Mouse (Mus musculus) CH12.LX (cell line): ENCODE measurements at regions not wholly inside any gene's neighbourhood (a gene's known extent, or its start where the extent isn't known, plus 50 kb on each side); places are given as distances from the start of the nearest gene placed in this dataset.

Experiments used
- DNase-seq: peaks from one replicate; pipeline ENCODE4 v3.0.0-alpha.2; 2013; ENCODE audit errors: extremely low read depth
- H3K27ac ChIP-seq: 2 replicates; pipeline ENCODE4 v1.5.1; 2012; ENCODE audit warnings: low read depth, mild to moderate bottlenecking, control low read depth, moderate library complexity; ENCODE audit not compliant: insufficient read depth
- H3K27me3 ChIP-seq: replicated peaks from 2 replicates; pipeline ENCODE3; 2012; ENCODE audit warnings: inconsistent platforms
- H3K36me3 ChIP-seq, 2 experiments: replicated peaks in 1 of 2; 2 replicates each; pipeline versions ENCODE3 to v1.6.1; 2012; ENCODE audit warnings: inconsistent platforms in 1 of 2, low read length in 1 of 2, mild to moderate bottlenecking in 1 of 2, mixed read lengths in 1 of 2, moderate library complexity in 1 of 2; ENCODE audit not compliant: control insufficient read depth in 1 of 2, insufficient read depth in 1 of 2
- H3K4me1 ChIP-seq, 2 experiments: 2 replicates each; pipeline ENCODE4 v1.6.1; 2012; ENCODE audit warnings: inconsistent platforms in 1 of 2, moderate library complexity in 1 of 2; ENCODE audit not compliant: insufficient read depth in 2 of 2, control insufficient read depth in 1 of 2
- H3K4me2 ChIP-seq: 2 replicates; pipeline ENCODE4 v1.6.1; 2012; ENCODE audit warnings: low read depth, mild to moderate bottlenecking, control low read depth; ENCODE audit not compliant: poor library complexity, insufficient read depth, severe bottlenecking
- H3K4me3 ChIP-seq, 3 experiments: fragments of 150-350 bp in 1 of 3; sonication (generic) in 1 of 3; replicated peaks in 1 of 3; 2 replicates each; pipeline versions ENCODE3 to v1.5.1; 2011 to 2012; ENCODE audit warnings: low read depth in 2 of 3, low read length in 2 of 3, mild to moderate bottlenecking in 2 of 3, moderate library complexity in 2 of 3, control low read depth in 1 of 3, improper control_type of control experiment in 1 of 3, inconsistent platforms in 1 of 3, mixed read lengths in 1 of 3; ENCODE audit not compliant: poor library complexity in 1 of 3
- H3K79me2 ChIP-seq: replicated peaks from 2 replicates; pipeline ENCODE4 v1.6.1; 2012; ENCODE audit warnings: mild to moderate bottlenecking, moderate library complexity; ENCODE audit not compliant: control insufficient read depth, poor library complexity, insufficient read depth, severe bottlenecking; ENCODE audit errors: extremely low read depth
- H3K9ac ChIP-seq: 2 replicates; pipeline ENCODE4 v1.6.1; 2012; ENCODE audit warnings: low read depth, mild to moderate bottlenecking, control low read depth, moderate library complexity; ENCODE audit not compliant: insufficient read depth
- H3K9me3 ChIP-seq: replicated peaks from 2 replicates; pipeline ENCODE3; 2012; ENCODE audit warnings: low read length, inconsistent platforms, mixed read lengths
- BHLHE40 ChIP-seq: IDR thresholded peaks from 2 replicates; pipeline ENCODE4 v1.6.1; 2011; ENCODE audit warnings: mild to moderate bottlenecking, low read depth, low read length, improper control_type of control experiment
- CHD1 ChIP-seq: IDR thresholded peaks from 2 replicates; pipeline ENCODE4 v1.6.1; 2012; ENCODE audit warnings: low read depth, low read length, improper control_type of control experiment, inconsistent platforms
- CHD2 ChIP-seq: IDR thresholded peaks from 2 replicates; pipeline ENCODE4 v1.6.1; 2011; ENCODE audit warnings: low read length, improper control_type of control experiment
- CTCF ChIP-seq, 2 experiments: IDR thresholded peaks in 1 of 2; conservative IDR thresholded peaks in 1 of 2; 2 replicates each; pipeline ENCODE4 v1.5.1; 2011 to 2012; ENCODE audit warnings: low read depth in 2 of 2, low read length in 2 of 2, improper control_type of control experiment in 1 of 2, inconsistent platforms in 1 of 2, mild to moderate bottlenecking in 1 of 2, moderate library complexity in 1 of 2
- E2F4 ChIP-seq: IDR thresholded peaks from 2 replicates; pipeline ENCODE4 v1.6.1; 2011; ENCODE audit warnings: low read depth, low read length, improper control_type of control experiment; ENCODE audit not compliant: insufficient replicate concordance
- ELF1 ChIP-seq: IDR thresholded peaks from 2 replicates; pipeline ENCODE4 v1.6.1; 2014; ENCODE audit warnings: low read depth, mild to moderate bottlenecking, inconsistent platforms, low read length, improper control_type of control experiment
- ETS1 ChIP-seq: conservative IDR thresholded peaks from 2 replicates; pipeline ENCODE4 v1.6.1; 2012; ENCODE audit warnings: low read depth, mild to moderate bottlenecking, inconsistent platforms, low read length, improper control_type of control experiment, moderate library complexity
- GABPA ChIP-seq: IDR thresholded peaks from 2 replicates; pipeline ENCODE4 v1.6.1; 2012; ENCODE audit warnings: low read depth, low read length, improper control_type of control experiment, inconsistent platforms; ENCODE audit not compliant: insufficient replicate concordance
- HCFC1 ChIP-seq: IDR thresholded peaks from 2 replicates; pipeline ENCODE4 v1.6.1; 2012; ENCODE audit warnings: low read depth, mild to moderate bottlenecking, inconsistent platforms, low read length, improper control_type of control experiment
- JUN ChIP-seq: IDR thresholded peaks from 2 replicates; pipeline ENCODE4 v1.6.1; 2011; ENCODE audit warnings: low read depth, mild to moderate bottlenecking, low read length, improper control_type of control experiment, moderate library complexity; ENCODE audit not compliant: insufficient read depth
- JUND ChIP-seq: conservative IDR thresholded peaks from 2 replicates; pipeline ENCODE4 v1.6.1; 2011; ENCODE audit warnings: low read depth, low read length, improper control_type of control experiment
- MAFK ChIP-seq: IDR thresholded peaks from 2 replicates; pipeline ENCODE4 v1.6.1; 2011; ENCODE audit warnings: low read length, improper control_type of control experiment; ENCODE audit not compliant: insufficient replicate concordance
- MAX ChIP-seq: IDR thresholded peaks from 2 replicates; pipeline ENCODE4 v1.6.1; 2011; ENCODE audit warnings: low read length, improper control_type of control experiment
- MEF2A ChIP-seq: IDR thresholded peaks from 2 replicates; pipeline ENCODE4 v1.6.1; 2014; ENCODE audit warnings: low read depth, mild to moderate bottlenecking, inconsistent platforms, low read length, improper control_type of control experiment, borderline replicate concordance
- MYC ChIP-seq: IDR thresholded peaks from 2 replicates; pipeline ENCODE4 v1.6.1; 2011; ENCODE audit warnings: low read depth, mild to moderate bottlenecking, improper control_type of control experiment, low read length
- PAX5 ChIP-seq: IDR thresholded peaks from 2 replicates; pipeline ENCODE4 v1.6.1; 2012; ENCODE audit warnings: low read length, inconsistent platforms, mixed read lengths
- SMC3 ChIP-seq: IDR thresholded peaks from 2 replicates; pipeline ENCODE4 v1.6.1; 2011; ENCODE audit warnings: low read depth, low read length, improper control_type of control experiment
- TBP ChIP-seq: conservative IDR thresholded peaks from 2 replicates; pipeline ENCODE4 v1.6.1; 2011; ENCODE audit warnings: low read depth, low read length, improper control_type of control experiment
- UBTF ChIP-seq: IDR thresholded peaks from 2 replicates; pipeline ENCODE4 v1.6.1; 2012; ENCODE audit warnings: low read depth, mild to moderate bottlenecking, inconsistent platforms, low read length, improper control_type of control experiment, moderate library complexity
- USF1 ChIP-seq: IDR thresholded peaks from 2 replicates; pipeline ENCODE4 v1.6.1; 2014; ENCODE audit warnings: low read depth, mild to moderate bottlenecking, inconsistent platforms, low read length, improper control_type of control experiment
- USF2 ChIP-seq: conservative IDR thresholded peaks from 2 replicates; pipeline ENCODE4 v1.6.1; 2011; ENCODE audit warnings: low read depth, low read length, improper control_type of control experiment
- ZKSCAN1 ChIP-seq: IDR thresholded peaks from 2 replicates; pipeline ENCODE4 v1.6.1; 2012; ENCODE audit warnings: low read depth, inconsistent platforms, low read length, improper control_type of control experiment, borderline replicate concordance
- ZNF384 ChIP-seq: IDR thresholded peaks from 2 replicates; pipeline ENCODE4 v1.6.1; 2012; ENCODE audit warnings: low read depth, low read length, improper control_type of control experiment, inconsistent platforms
- dilution Hi-C: fragments of 300-500 bp; cut with MboI; formaldehyde crosslinking; loops from 2 replicates; pipeline ENCODE4 v1.14.3; 2020; ENCODE audit warnings: low sequenced_read_pairs; ENCODE audit not compliant: extremely low pct_unique_long_range_greater_than_20kb, extremely low pct_ligation_motif_present
- in situ Hi-C: fragments of 300-500 bp; cut with MboI; formaldehyde crosslinking; loops from 3 replicates; pipeline ENCODE4 v1.14.3; 2019; ENCODE audit warnings: low sequenced_read_pairs, low pct_ligation_motif_present, low pct_unique_long_range_greater_than_20kb, mixed read lengths

DNA sequence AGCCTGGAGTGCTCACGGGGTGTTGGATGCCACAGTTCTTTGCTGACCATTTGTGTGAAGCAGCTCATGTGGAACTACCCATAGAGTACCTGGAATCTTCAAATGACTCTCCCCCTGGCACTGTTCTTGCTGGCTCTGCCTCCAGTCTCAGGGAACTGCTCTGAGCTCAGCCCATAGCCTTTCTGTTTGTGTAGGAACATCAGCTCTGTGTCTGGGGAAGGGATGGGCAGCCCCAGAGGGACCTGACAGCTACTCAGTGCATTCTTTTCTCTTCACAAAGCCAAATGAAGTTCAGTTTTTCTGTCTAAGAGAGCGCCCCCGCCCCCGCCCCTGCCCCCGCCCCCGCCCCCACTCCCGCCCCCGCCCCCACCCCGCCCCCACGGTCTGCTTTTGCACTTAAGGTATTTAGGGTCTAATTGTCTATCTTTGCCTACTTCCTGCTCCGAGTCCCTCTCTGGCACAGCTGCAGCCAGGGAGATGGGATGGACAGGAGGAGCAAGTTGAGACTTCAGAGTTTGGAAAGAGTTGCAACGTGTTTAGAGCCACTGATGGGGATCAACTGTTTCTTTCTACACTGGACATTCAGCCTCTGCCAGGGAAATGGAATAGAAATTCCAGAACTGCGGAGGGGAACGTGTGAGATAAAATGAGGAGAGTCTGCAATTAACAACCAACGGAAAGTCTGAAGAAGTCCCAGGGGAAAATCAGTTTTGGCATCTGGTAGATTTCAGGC lies 171.2 kb upstream of the Habp2 start:
- H3K4me1 ChIP-seq: peaks cover 0 to 3% of the 10 kb centered on the region in 2 experiments; a peak in 1 of 4 replicates
- TF ChIP-seq E2F4 (no peak), CHD2 (no peak), CTCF (conservative IDR thresholded peaks at IDR 0.05 in 1 of 2, IDR thresholded peaks at IDR 0.05 in 1 of 2; ENCODE audit: low read depth in 2 of 2, low read length in 2 of 2) (no peak), TBP (no peak), PAX5 (no peak), BHLHE40 (no peak), MYC (no peak), GABPA (no peak), USF2 (no peak), ZKSCAN1 (no peak), SMC3 (no peak), ZNF384 (no peak)
- H3K27me3 ChIP-seq: peaks cover 59% of the 10 kb centered on the region
- peaks cover 12% of the 10 kb centered on the region for H3K9me3 ChIP-seq
- no peak overlapping the region for H3K9ac ChIP-seq
- no peaks in the 10 kb centered on the region for H3K79me2 ChIP-seq
- H3K4me3 ChIP-seq: no peak overlapping the region
- H3K27ac ChIP-seq: no peak overlapping the region
- dilution Hi-C loops (no loop called here), in situ Hi-C loops (no loop called here)
- H3K4me2 ChIP-seq: no peak overlapping the region
- no peaks in the 10 kb centered on the region for H3K36me3 ChIP-seq
- DNase-seq: no peak

DNA sequence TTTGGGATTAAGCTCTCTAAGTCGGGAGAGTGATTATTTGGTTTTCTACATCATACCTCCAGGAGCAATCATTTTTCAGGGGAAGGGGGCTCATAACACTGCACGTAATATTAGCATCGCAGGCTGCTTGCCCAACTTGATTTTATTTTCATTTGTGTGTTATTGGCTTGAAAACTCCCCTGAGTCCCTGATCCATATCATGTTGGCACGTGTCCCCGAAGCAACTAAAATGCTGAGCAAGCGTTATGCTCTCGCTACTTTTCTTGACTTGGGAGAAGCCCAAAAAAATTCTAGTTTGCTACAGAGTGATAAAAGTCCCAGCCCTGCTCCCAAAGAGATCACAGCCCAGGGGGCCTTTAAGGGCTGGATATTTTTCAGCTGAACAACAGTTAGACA lies 170.7 kb upstream of the Habp2 start:
- H3K9ac ChIP-seq: no peak overlapping the region
- dilution Hi-C loops: no loop called here
- peaks cover 14% of the 10 kb centered on the region for H3K9me3 ChIP-seq
- no peaks in the 10 kb centered on the region for H3K4me1 ChIP-seq
- in situ Hi-C loops: no loop called here
- no peak overlapping the region for H3K4me3 ChIP-seq
- peaks cover 63% of the 10 kb centered on the region for H3K27me3 ChIP-seq
- H3K27ac ChIP-seq: no peak overlapping the region
- no peaks in the 10 kb centered on the region for H3K79me2 ChIP-seq
- TF ChIP-seq MAFK (peak; percentile 55; the same call in 1 of the 2 replicates), ELF1 (no peak)
- no peak for DNase-seq
- H3K4me2 ChIP-seq: no peak overlapping the region
- no peaks in the 10 kb centered on the region for H3K36me3 ChIP-seq

DNA sequence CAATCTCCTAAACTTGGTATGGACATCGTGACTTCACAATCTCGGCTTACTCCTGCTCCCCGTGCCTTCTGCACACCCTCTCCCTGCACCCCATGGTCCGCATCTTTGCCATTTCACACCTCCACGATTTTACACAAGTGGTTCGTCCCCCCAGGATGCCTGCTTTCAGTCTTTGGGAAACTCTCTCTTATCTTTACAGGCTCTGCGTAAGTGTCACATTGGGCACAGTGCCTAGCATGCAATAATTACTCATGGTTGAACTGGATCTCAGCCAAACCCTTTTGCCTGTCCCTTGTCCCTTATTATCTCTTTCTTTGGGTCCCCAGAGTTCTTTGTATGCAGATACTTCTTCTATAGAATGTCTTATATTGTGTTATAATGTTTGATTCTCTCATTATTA lies 166.2 kb upstream of the Habp2 start:
- TF ChIP-seq CHD1: no peak
- no peak for TF ChIP-seq HCFC1
- TF ChIP-seq USF1: no peak
- no peak for TF ChIP-seq JUND
- no peak for TF ChIP-seq GABPA
- no peak for TF ChIP-seq UBTF
- TF ChIP-seq JUN: no peak
- TF ChIP-seq CTCF (conservative IDR thresholded peaks at IDR 0.05 in 1 of 2, IDR thresholded peaks at IDR 0.05 in 1 of 2; ENCODE audit: low read depth in 2 of 2, low read length in 2 of 2): no peak
- TF ChIP-seq TBP: no peak
- no peak for TF ChIP-seq MAX
- TF ChIP-seq ETS1: no peak
- TF ChIP-seq ZNF384: no peak
- no peak for TF ChIP-seq MEF2A
- Histone ChIP-seq H3K9ac (no peak overlapping the region), H3K27me3 (peaks cover 78% of the 10 kb centered on the region), H3K4me2 (no peak overlapping the region), H3K9me3 (peaks cover 20% of the 10 kb centered on the region), H3K4me1 (no peaks in the 10 kb centered on the region), H3K79me2 (no peaks in the 10 kb centered on the region), H3K36me3 (no peaks in the 10 kb centered on the region), H3K4me3 (no peak overlapping the region), H3K27ac (no peak overlapping the region)
- dilution Hi-C loops (no loop called here), in situ Hi-C loops (no loop called here)
- no peak for DNase-seq
